In the genomic region with DNA sequence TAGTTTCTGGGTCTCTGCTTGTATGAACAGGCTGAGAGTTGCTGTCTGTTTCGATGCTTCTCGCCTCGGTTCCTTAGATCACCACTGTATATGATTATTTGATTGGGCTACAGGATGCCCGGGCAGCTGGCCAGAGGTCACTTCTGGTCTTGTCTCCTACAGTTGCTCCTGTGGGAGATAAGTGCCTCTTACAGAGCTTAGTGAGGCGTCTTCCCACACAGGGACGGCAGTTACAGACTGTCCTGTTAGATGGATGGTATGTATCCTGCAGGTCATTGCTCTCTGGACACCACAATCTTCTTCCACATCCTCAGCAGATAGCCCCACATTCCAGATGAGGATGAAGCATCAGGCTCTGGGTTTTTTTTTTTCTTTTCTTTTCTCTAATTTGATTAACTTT, we compare ENCODE assay signal across 36 mouse cellular contexts. TPM values are rescaled to one million over a fixed set of nuclear protein-coding genes. Genes with fewer than 3 reads are reported as not detected.
"Had no signal": no experiment of that assay in that cellular context is flagged by ENCODE, and none has a peak within 500 bp of the region (broad histone marks: within the 10 kb centered on the region; RNA-seq: fewer than 3 reads in every experiment).

No protein-coding gene starts in this region.

- DNase-seq: heart, postnatal 10 days; heart, postnatal 14 days; heart, postnatal 36 days; heart, postnatal 4 days; kidney, adult 11 months; kidney, adult 18-20 months; kidney, adult 2 months; kidney, adult 8-10 months; kidney, adult 9 months; kidney, postnatal 10 days; kidney, postnatal 14 days; kidney, postnatal 25 days; kidney, postnatal 36 days; kidney, postnatal 4 days; layer of hippocampus, adult 9-11 months; layer of hippocampus, postnatal 36 days had no signal

- H3K36me3 ChIP-seq: heart, embryonic 12.5 days; heart, embryonic 13.5 days; heart, embryonic 15.5 days; hindbrain, embryonic 10.5 days; hindbrain, embryonic 12.5 days; hindbrain, embryonic 13.5 days; hindbrain, embryonic 15.5 days; intestine, embryonic 15.5 days; kidney, embryonic 15.5 days had no signal

- H3K9ac ChIP-seq: heart, embryonic 12.5 days; heart, embryonic 13.5 days; heart, embryonic 15.5 days; hindbrain, embryonic 12.5 days; hindbrain, embryonic 13.5 days; hindbrain, embryonic 14.5 days; hindbrain, embryonic 15.5 days; intestine, embryonic 15.5 days; kidney, embryonic 15.5 days had no signal

- H3K4me2 ChIP-seq: heart, embryonic 11.5 days; heart, embryonic 12.5 days; heart, embryonic 13.5 days; heart, embryonic 15.5 days; hindbrain, embryonic 12.5 days; hindbrain, embryonic 13.5 days; hindbrain, embryonic 14.5 days; hindbrain, embryonic 15.5 days; intestine, embryonic 15.5 days; kidney, embryonic 15.5 days had no signal

- H3K27me3 ChIP-seq: heart, embryonic 12.5 days; heart, embryonic 13.5 days; heart, embryonic 15.5 days; hindbrain, embryonic 12.5 days; hindbrain, embryonic 13.5 days; hindbrain, embryonic 15.5 days; intestine, embryonic 15.5 days; kidney, embryonic 15.5 days had no signal

- H3K4me3 ChIP-seq: heart, embryonic 12.5 days; heart, embryonic 13.5 days; heart, embryonic 15.5 days; hindbrain, embryonic 10.5 days; hindbrain, embryonic 12.5 days; hindbrain, embryonic 13.5 days; hindbrain, embryonic 15.5 days; intestine, embryonic 15.5 days; kidney, embryonic 15.5 days; layer of hippocampus, adult 2 months; left cerebral cortex, adult 2 months had no signal

- H3K4me1 ChIP-seq: heart, embryonic 12.5 days; heart, embryonic 13.5 days; heart, embryonic 15.5 days; hindbrain, embryonic 10.5 days; hindbrain, embryonic 12.5 days; hindbrain, embryonic 13.5 days; hindbrain, embryonic 15.5 days; intestine, embryonic 15.5 days; kidney, embryonic 15.5 days had no signal

- ATAC-seq: hindbrain, embryonic 16.5 days; hindbrain, postnatal 0 days; inflammation-experienced regulatory T-cells, adult 6 months; intestine, embryonic 15.5 days; intestine, embryonic 16.5 days; intestine, postnatal 0 days had no signal

- H3K27ac ChIP-seq: heart, embryonic 13.5 days; heart, embryonic 15.5 days; hindbrain, embryonic 10.5 days; hindbrain, embryonic 12.5 days; hindbrain, embryonic 13.5 days; hindbrain, embryonic 14.5 days; hindbrain, embryonic 15.5 days; hindbrain, postnatal 0 days; intestine, embryonic 15.5 days; kidney, embryonic 15.5 days; kidney, postnatal 0 days; layer of hippocampus, adult 2 months; left cerebral cortex, adult 2 months had no signal

- H3K9me3 ChIP-seq: heart, embryonic 15.5 days; hindbrain, embryonic 10.5 days; hindbrain, embryonic 12.5 days; hindbrain, embryonic 13.5 days; hindbrain, embryonic 15.5 days; intestine, embryonic 15.5 days; kidney, embryonic 15.5 days had no signal

RNA-seq across cellular contexts. Expression of a gene that starts 21.7 kb away (rescaled TPM):
- total RNA-seq: hematopoietic stem cell, adult 5-6 weeks had no signal
